Mouse (Mus musculus) c-Kit-negative CD71-positive TER-119-positive erythroid progenitor cells, embryonic 14.5 days (primary cell): Measurements from ENCODE around the gene Hcrtr1.

ENCODE experiments used
- DNase-seq: peaks from one replicate; pipeline ENCODE4 v3.0.0-alpha.2; 2013; ENCODE audit warnings: low read depth, low spot score

Gene Hcrtr1

DNA sequence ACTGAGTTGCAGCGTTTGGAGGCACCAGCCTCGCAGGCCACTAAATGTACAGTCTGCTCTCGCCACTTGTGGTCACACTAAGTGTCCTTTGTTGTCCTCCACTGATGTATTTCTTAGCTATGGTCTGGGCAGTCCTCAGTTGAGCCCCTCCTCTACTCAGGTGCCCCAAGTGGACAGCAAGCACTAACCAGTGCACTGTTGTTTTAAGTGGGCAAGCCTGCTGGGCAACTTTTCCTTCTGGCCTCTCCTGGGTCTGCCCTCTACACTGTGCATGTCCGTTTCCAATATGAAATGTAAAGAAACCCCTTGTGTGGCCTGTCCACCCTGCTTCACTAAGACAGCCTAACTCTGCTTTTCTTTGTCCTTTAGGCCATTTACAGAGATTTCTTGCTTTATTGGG lies 15.0 kb downstream of the Hcrtr1 start:
- DNase-seq = no peak

DNA sequence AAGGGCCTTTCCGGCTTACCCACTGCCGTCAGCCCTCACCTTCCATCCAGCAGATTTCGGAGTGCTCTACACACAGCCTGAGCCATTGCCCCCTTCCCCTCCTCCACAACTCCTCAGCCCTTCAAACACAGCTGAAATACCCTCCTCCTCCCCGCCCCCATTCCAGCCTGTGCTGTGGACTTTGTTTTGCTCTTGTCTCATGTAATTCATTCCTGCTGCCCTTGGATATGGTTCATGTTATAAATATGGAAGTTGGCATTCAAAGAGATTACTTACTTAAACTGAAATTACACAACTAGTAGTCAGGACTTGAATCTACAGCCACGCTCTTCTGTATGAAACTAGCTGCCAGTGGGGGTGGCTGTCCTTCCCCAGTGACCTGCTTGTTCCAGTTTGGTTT lies 16.1 kb downstream of the Hcrtr1 start:
- no peak for DNase-seq

GRCm38 (mm10) chr4:130121560-130121959 lies 17.6 kb downstream of the Hcrtr1 start:
- DNase-seq = no peak

DNA sequence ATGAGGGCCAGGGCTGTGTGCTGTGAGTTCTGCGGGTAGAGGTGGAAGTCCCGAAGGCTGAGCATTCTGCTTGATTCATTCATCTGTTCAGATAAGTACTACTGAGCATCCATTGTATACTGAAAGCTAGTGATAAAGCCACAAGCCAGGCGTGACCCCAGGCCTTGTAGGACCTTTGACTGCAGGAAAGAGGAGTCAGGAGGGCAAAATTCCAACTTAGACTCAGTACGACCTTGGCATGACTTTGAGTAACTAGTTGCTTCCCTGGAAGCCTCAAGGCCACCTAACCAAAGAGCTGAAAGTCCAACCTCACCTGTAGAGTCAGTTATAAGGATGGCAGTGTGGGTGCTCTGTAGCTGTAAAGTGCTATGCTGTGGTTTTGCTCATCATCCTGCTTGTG lies 18.4 kb downstream of the Hcrtr1 start:
- DNase-seq = no peak

- no peak for DNase-seq
These were observed 26.4 kb downstream of the Hcrtr1 start for GRCm38 (mm10) chr4:130112732-130113131.

DNA sequence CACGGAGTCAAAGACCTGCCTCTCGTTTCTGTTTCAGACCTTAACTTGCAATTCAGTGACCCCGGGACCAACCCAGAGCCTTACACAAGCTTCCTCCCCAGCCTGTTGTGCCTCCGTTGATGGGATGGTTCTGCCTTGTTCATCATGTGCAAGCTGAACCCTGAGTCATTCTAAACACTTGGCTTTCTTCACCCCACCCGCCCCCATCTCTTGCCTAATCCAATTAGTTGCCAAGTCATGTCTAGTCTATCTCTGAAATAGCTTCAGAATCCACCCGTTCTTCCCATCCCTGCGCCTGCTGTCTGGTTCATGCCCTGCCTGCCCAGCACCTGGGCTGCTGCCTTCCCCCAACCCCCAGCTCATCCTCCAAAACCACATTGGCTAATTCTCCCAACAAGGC lies 26.9 kb downstream of the Hcrtr1 start:
- peak; percentile 39 for DNase-seq

DNA sequence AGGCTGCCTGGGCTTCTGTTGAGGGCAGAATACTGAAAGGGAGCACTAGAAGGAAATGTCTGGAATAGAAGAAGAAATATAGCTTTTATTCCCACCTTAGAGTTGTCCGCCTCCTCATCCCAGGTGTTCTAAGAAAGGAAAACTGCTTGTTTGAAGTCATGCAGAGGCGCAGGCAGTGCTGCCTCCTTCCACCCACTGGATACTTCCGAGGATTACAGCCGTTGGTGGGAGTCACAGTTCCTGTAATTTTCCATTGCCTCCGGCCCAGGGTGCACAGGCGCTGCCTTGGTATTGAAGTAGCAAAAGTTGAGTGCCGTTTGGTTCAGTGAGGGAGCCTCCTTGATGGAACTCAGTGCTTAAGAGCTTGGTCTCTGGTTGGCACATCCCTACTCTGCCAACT lies 29.1 kb downstream of the Hcrtr1 start:
- no peak for DNase-seq

DNA sequence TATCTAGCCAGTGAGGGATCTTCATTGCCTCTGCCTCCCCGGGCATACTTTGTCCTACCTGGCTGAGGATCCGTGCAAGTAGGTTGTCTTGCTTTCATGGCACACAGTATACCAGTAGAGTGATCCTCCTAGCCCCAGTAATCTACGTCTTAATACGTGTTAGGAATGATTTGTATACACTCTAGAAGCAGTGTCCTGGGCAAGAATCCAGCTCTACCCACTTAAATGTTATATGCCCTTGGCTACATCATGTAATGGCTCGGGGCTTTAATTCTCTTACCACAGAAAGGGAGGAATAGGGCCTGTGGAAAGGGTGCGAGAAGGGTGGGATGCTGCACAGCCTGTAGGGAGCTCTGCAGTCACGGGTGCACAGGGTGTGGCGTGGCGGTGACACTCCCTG lies 29.5 kb downstream of the Hcrtr1 start:
- no peak for DNase-seq

DNA sequence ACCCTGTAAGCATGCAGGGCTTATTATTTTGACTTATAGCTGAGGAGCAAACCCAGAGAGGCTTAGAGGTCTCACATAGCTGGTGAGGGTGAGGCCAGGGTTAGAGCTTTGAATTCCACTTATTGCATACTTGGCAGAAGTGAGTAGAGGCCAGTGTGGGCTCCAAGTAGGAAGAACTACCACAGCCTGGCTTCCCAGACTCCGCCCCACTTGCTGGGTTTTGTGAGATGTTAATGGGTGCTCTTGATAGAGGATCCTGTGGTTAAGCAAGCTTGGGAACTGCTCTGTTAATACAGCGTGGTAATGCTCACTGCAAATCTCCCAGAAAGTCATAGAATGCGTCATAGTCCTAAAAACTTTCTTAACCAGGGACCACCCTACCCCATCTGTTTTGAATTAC lies 30.2 kb downstream of the Hcrtr1 start:
- no peak for DNase-seq

- DNase-seq = peak; percentile 100
These were observed 31.6 kb downstream of the Hcrtr1 start for GRCm38 (mm10) chr4:130107444-130108131.

DNA sequence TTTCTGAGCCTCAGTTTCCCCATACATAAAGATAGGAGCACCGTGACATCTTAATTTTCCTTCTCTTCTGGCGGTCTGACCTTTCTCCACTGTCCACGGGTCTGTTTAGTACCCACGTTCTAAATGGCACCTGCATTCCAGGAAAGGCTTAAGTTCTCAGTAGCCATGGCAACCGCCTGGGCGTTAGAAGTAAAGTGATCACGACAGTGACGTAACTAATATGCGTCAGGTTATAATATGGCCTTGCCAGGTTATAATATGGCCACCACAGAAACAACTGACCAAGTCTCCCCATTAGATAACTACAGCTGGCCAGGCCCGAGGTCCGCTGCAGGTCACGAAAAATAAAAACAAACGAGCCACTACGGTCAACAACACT lies 32.1 kb downstream of the Hcrtr1 start:
- peak; percentile 88 for DNase-seq

DNA sequence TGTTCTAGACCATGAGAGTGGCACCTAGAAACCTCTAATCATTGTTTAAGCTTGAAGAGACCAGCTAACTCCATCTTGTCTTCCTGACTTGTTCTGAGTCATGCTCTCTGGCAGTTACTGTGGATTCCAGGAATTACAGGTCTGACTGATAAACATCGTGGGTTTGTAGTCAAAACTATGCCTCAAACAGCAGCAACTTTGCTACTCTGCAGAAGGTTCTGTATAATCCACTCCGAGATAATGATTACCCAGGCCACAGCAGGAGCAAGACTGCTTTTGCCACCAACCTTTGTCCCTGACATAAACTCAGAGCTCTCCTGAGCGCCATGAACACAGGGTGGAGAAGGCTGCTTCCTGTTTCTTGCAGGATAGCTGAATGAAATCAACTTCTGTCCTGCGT lies 34.6 kb downstream of the Hcrtr1 start:
- no peak for DNase-seq

DNA sequence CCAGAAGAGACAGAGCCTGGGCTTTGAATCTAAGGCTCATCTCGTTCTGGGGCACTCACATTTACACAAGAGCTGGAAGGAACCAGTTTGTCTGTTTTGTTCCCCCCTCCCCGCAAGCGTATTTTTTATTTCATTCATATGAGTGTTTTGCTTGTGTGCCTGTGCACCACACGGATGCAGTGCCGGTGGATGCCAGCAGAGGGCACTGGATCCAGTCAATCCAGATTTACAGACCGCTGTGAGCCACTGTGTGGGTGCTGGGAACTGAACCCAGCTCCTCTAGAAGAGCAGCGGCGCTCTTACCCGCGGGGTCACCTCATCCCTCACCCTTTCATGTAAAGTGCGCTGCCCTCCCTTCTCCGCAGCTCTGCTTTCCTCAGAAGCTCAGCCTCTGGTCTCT lies 35.5 kb downstream of the Hcrtr1 start:
- no peak for DNase-seq

DNA sequence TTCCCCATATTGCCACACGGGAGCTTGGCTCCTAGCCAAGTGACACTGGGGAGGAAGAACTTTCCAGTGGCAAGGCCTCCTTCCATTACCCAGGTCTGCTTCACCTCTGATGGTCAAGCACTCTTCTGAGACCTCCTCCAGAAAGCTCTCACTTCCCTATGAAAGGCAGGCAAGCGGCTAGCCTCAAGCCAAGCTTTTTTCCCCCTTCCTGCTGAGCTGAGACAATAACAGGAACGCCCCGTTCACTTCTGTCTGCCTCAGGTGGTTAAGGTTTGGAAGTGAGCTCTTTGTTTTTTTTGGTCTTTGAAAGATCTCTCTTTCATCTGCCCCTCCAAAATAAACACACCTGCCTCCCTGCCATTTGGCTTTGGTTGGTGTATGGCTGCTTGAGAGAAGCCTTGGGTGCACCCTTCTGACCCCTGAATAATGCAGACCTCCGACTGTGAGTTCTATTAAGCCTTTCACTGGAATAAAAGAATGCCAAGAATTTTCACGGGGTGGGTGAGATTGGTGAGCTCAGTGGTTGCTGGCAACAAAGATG lies 37.0 kb downstream of the Hcrtr1 start, which contains the start of gene Pef1:
Gene Pef1, plus strand, starts transcription at position 448 of the 541 bp plus-strand sequence.
- DNase-seq = no peak

- DNase-seq = no peak
These were observed 38.0 kb downstream of the Hcrtr1 start for GRCm38 (mm10) chr4:130101183-130101582.

DNA sequence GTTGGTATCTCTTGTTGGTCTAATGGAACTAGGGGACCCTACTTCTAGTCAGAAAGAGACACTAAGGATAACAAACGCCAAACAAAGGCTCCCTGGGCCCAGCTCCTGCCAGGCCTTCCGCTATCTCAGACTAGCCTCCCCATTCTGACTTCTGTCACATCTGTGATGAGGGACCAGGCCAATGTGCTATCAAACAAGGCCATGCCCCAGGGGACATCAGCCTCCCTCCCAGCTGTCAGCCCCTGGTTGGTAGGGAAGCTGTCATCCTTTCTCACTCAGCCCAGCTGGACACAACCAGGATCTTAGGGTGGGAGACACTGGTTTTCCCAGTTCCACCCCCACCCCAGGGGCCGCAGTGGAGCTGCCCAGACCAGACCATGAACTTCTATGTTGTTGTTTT lies 44.0 kb downstream of the Hcrtr1 start:
- DNase-seq = no peak

DNA sequence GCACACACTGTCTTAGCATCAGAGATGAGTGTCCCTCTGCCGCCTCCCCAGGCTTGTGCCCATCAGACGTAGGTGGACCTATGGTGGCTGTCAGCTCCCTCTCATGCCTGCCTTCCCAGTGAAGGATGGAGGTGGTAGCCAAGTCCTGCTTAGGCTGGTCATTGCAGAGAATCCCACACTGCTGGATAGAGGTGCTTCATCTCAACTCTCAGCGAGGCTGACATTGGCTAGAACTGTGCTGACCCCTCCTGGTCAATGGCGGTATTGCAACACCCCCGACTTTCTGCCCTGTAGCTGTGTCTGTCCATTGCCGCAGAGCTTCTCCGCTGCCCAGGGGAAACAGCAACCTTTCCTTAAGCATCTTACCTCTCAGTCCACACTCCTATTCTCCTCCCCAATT lies 51.9 kb downstream of the Hcrtr1 start:
- peak; percentile 56 for DNase-seq

DNA sequence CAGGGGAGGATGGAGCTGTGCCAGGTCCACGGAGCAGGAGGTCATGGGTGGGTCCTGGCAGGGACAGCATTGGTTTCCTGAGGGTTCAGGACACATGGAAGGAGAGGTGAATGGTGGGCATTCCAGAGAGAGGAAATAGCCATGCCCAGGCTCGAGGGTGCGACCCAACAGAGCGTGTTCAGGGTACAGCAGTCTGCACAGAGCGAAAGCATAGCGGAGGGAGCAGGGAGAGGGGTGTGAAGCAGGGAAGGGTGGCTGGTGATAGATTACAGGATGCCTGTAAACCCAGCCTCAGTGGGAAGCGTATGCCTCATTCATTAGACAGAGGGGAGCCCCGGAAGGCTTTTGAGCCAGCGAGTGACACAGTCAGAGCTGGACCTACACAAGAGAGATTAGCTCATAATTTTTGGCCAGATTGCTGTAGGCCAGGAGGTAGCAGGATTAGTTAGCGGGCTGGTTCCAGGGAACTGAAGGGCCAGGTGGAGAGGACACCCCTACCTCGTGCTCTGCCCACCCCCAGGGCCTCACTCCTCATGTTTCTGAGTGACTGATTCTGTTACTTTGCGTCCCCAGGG lies 53.8 kb downstream of the Hcrtr1 start:
- no peak for DNase-seq

GRCm38 (mm10) chr4:130084331-130084945 lies 54.7 kb downstream of the Hcrtr1 start:
- no peak for DNase-seq

DNA sequence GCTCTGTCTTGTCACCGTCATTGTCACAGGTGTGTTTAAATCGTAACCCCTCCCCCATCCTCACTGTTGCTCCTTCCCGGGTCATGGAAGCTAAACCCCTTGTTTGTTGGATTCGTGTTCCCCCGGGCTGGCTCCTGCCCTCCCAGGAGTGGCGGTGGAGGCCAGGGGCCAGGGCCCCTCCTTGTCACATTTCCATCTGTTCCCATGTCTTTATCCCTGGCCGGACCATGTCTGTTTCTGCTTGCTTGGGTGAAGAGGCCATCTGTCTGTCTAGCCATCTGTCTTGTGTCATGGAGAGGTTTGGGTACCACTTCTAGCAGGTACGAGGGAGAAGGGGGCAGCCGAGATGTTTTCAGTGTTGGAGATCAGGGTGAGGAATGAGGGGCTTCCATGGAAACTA lies 56.9 kb downstream of the Hcrtr1 start:
- no peak for DNase-seq

DNA sequence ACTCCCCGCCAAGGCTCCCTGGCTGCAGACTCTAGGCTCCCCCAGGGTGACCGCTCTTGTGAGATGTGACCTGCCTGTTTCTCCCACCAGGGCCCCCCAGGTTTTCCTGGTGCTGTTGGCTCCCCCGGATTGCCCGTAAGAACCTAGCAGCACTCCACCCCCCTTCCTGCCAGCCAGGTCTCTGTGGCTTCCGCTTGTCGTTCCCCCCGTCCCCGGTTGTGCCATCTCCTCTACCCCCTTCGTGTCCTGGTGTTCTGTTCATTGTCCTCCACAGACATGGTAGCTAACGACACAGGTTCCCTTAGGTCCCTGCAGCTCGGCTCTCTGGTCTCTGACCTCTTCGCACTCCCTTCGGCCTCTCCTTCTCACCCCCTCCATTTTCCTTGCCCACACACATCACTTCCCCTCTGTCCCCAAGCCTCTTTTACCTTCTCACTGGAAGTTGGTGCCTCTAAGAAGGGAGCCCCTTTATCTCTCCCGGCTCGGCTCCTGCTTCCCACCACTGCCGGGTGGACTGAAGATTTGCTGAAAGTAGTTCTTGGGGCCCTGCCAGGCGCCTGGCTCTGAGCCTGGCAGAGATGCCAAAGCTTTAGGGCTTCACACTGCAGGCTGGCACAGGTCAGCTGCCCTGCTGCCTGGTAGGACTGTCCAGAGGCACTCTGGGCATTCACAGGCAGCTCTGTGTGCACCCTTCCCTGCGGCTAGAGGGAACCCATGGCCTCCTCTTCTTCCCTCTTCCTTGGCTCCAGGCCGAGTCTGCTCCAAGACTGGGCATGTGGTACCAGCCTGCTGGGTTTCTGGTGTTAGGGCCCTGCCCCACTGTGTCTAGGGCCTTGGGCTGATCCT lies 57.6 kb downstream of the Hcrtr1 start:
- no peak for DNase-seq
